Mouse (Mus musculus) cerebellum, adult 11 months (tissue): ENCODE measurements around the gene Cdhr4.

Source experiments
- DNase-seq: peaks from one replicate; pipeline ENCODE4 v3.0.0; 2022

Cdhr4 gene

GRCm38 (mm10) chr9:107992197-107992596, at the start of gene Cdhr4:
Gene Cdhr4, plus strand, starts transcription at chr9:107992497.
- DNase-seq = no peak

- peak; percentile 43 for DNase-seq
These were observed 44.8 kb upstream of the Cdhr4 start for GRCm38 (mm10) chr9:107947241-107948194.

- DNase-seq = no peak
These were observed 42.9 kb upstream of the Cdhr4 start for GRCm38 (mm10) chr9:107949184-107949921.

GRCm38 (mm10) chr9:107949922-107950235, 42.4 kb upstream of the Cdhr4 start, which contains the start of gene Traip:
Gene Traip, plus strand, starts transcription at chr9:107950136.
- no peak for DNase-seq

- peak; percentile 87 for DNase-seq
These were observed 41.6 kb upstream of the Cdhr4 start for GRCm38 (mm10) chr9:107950460-107951355.

- DNase-seq = no peak
These were observed 36.5 kb upstream of the Cdhr4 start for GRCm38 (mm10) chr9:107955613-107956289.

- no peak for DNase-seq
These were observed 35.2 kb upstream of the Cdhr4 start for GRCm38 (mm10) chr9:107957141-107957540.

- DNase-seq = no peak
These were observed 32.4 kb upstream of the Cdhr4 start for GRCm38 (mm10) chr9:107959896-107960295.

- no peak for DNase-seq
These were observed 31.4 kb upstream of the Cdhr4 start for GRCm38 (mm10) chr9:107960928-107961327.

- DNase-seq = no peak
These were observed 30.9 kb upstream of the Cdhr4 start for GRCm38 (mm10) chr9:107961351-107961762.

GRCm38 (mm10) chr9:107961881-107962280, 30.4 kb upstream of the Cdhr4 start:
- DNase-seq = no peak

GRCm38 (mm10) chr9:107962916-107963315, 29.4 kb upstream of the Cdhr4 start:
- no peak for DNase-seq

- peak; percentile 74 for DNase-seq
These were observed 28.6 kb upstream of the Cdhr4 start for GRCm38 (mm10) chr9:107963700-107964099.

- no peak for DNase-seq
These were observed 27.6 kb upstream of the Cdhr4 start for GRCm38 (mm10) chr9:107964681-107965080.

- no peak for DNase-seq
These were observed 25.6 kb upstream of the Cdhr4 start for GRCm38 (mm10) chr9:107966676-107967075.

- DNase-seq = no peak
These were observed 24.9 kb upstream of the Cdhr4 start for GRCm38 (mm10) chr9:107967437-107967836.

GRCm38 (mm10) chr9:107968531-107968930, 23.8 kb upstream of the Cdhr4 start:
- DNase-seq = no peak

- DNase-seq = no peak
These were observed 22.0 kb upstream of the Cdhr4 start for GRCm38 (mm10) chr9:107970311-107970710.

GRCm38 (mm10) chr9:107971690-107972541, 20.4 kb upstream of the Cdhr4 start:
- no peak for DNase-seq

GRCm38 (mm10) chr9:107974491-107975171, 17.7 kb upstream of the Cdhr4 start:
- DNase-seq = no peak
